Mouse (Mus musculus) hindbrain, embryonic 16.5 days (tissue): ENCODE data around the gene Lyrm2. TPM values are rescaled to one million over a fixed set of nuclear protein-coding genes. Genes with fewer than 3 reads are reported as not detected.

Experiments
- ATAC-seq: fragments of 200-750 bp; cut with Nextera tagmentation; 2 replicates; pipeline ENCODE4 v1.8.0; 2017; ENCODE audit warnings: moderate TSS enrichment, moderate library complexity
- H3K27ac ChIP-seq: fragments of 300-500 bp; sonication (generic); 2 replicates; pipeline ENCODE4 v1.5.1; 2014; ENCODE audit warnings: low read depth, mild to moderate bottlenecking, control low read depth, low read length, moderate library complexity
- H3K27me3 ChIP-seq: fragments of 300-500 bp; sonication (generic); replicated peaks from 2 replicates; pipeline ENCODE4 v1.6.1; 2014; ENCODE audit warnings: low read length; ENCODE audit not compliant: control insufficient read depth, insufficient read depth
- H3K36me3 ChIP-seq: fragments of 300-500 bp; sonication (generic); 2 replicates; pipeline ENCODE4 v1.6.1; 2014; ENCODE audit warnings: mild to moderate bottlenecking, low read length, moderate library complexity, mixed read lengths; ENCODE audit not compliant: control insufficient read depth, insufficient read depth
- H3K4me1 ChIP-seq: fragments of 300-500 bp; sonication (generic); 2 replicates; pipeline ENCODE4 v1.6.1; 2014; ENCODE audit warnings: low read depth, low read length; ENCODE audit not compliant: control insufficient read depth, insufficient read depth
- H3K4me2 ChIP-seq: fragments of 300-500 bp; sonication (generic); 2 replicates; pipeline ENCODE4 v1.6.1; 2014; ENCODE audit warnings: mild to moderate bottlenecking, low read length, control low read depth, moderate library complexity
- H3K4me3 ChIP-seq: fragments of 300-500 bp; sonication (generic); 2 replicates; pipeline ENCODE4 v1.5.1; 2014; ENCODE audit warnings: mild to moderate bottlenecking, low read length, control low read depth, moderate library complexity
- H3K9ac ChIP-seq: fragments of 300-500 bp; sonication (generic); 2 replicates; pipeline ENCODE4 v1.6.1; 2014; ENCODE audit warnings: low read depth, mild to moderate bottlenecking, control low read depth, low read length, moderate library complexity
- H3K9me3 ChIP-seq: fragments of 300-500 bp; sonication (generic); 2 replicates; pipeline ENCODE4 v1.6.1; 2014; ENCODE audit warnings: mild to moderate bottlenecking, low read length, moderate library complexity; ENCODE audit not compliant: control insufficient read depth
- WGBS: fragments of 180-500 bp; shearing (Covaris S2); extraction: QIAGEN DNeasy Blood & Tissue Kit; methylation state at CpG from one replicate; pipeline ENCODE4 v1.1.7; 2014; 5-methylcytosine and 5-hydroxymethylcytosine counted together
- polyA plus RNA-seq: library from polyadenylated mRNA; unstranded; fragments of >200 nt; fragmentation: Nextera tagmentation; extraction: Ambion mirVana; gene quantifications from 2 replicates; pipeline ENCODE4 v1.2.1, GENCODE M21; 2015

The Lyrm2 gene
- polyA plus RNA-seq = 102 and 104 TPM in 2 replicates

DNA sequence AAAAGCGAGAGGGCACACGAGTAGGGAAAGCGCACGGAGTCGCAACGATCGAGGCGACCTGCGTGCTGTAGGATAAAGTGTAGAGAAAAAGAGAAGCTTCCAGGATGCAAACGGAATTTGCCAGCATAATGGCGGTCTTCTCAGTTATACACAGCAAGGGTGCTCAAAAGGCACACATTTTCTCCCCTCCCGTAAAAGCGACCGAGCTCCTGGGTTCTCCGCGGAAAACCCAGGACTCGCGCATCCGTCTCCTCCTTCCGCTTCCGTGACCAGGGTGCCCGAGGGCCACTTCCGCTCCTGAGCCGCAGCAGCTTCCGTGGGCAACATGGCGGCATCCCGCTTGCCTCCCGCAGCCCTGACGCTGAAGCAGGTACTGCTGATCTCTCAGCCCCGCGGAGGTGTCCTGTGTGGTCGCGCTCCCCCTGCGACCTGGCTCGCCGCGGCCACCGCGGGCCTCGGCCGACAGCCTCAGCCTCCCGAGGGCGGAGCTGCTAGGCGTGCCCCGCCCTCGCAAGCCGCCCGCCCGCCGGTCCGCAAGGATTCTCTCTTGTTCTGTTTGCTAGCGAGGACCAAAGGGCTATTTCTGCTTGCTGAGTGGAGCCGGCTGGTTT lies at the start of gene Lyrm2:
Gene Lyrm2, plus strand, starts transcription at position 288 of the 611 bp plus-strand sequence.
- Histone ChIP-seq H3K36me3 (no peaks in the 10 kb centered on the region), H3K4me3 (peak within 1 kb of the TSS; percentile 87), H3K9ac (peak within 1 kb of the TSS; percentile 98), H3K27ac (peak within 1 kb of the TSS; percentile 100), H3K4me1 (peaks cover 8% of the 10 kb centered on the region), H3K9me3 (no peaks in the 10 kb centered on the region), H3K4me2 (peak within 1 kb of the TSS; percentile 71), H3K27me3 (no peaks in the 10 kb centered on the region)
- under 1% methylated on average over 53 of the region's 53 CpGs for WGBS
- ATAC-seq = peak; percentile 96

- no peak for ATAC-seq
- WGBS = 95% methylated on average over 1 of the region's 1 CpGs
- H3K36me3 ChIP-seq = peaks cover 37% of the 10 kb centered on the region
Measured at GRCm38 (mm10) chr4:32750711-32751110, 49.3 kb upstream of the Lyrm2 start.

DNA sequence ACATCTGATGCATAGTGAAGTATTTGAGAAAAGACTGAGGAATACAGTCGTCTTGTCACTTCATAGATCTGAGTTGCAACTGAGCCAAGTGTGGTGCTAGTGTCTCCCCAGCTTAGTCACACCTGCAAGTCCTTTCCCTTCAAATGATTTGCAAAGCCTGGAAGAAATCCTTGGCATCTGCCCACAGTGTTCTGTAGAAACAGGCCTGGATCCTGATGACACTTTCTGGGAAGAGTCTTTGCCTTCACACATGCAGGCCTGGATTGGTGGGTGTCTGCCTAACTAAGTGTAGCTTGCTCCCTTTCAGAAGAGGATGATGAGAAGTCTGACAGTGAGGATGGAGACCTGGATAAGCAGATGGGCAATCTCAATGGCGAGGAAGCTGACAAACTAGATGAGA lies 42.6 kb upstream of the Lyrm2 start:
- Histone ChIP-seq H3K27me3 (no peaks in the 10 kb centered on the region), H3K4me1 (no peaks in the 10 kb centered on the region), H3K4me3 (no peak overlapping the region), H3K9me3 (no peaks in the 10 kb centered on the region), H3K27ac (no peak overlapping the region), H3K9ac (no peak overlapping the region), H3K36me3 (peaks cover 39% of the 10 kb centered on the region), H3K4me2 (no peak overlapping the region)
- ATAC-seq = no peak
- 96% methylated on average over 2 of the region's 2 CpGs for whole genome bisulfite sequencing

More at GRCm38 (mm10) chr4:32750711-32751110, 49.3 kb upstream of the Lyrm2 start:
- Histone ChIP-seq H3K4me2 (no peak overlapping the region), H3K27ac (no peak overlapping the region), H3K4me3 (no peak overlapping the region), H3K9me3 (no peaks in the 10 kb centered on the region), H3K9ac (no peak overlapping the region), H3K4me1 (no peaks in the 10 kb centered on the region), H3K27me3 (no peaks in the 10 kb centered on the region)

- H3K4me2 ChIP-seq = no peak overlapping the region
- ATAC-seq = no peak
- 83% methylated on average over 7 of the region's 7 CpGs for WGBS
- H3K4me3 ChIP-seq = no peak overlapping the region
- H3K36me3 ChIP-seq = peaks cover 36% of the 10 kb centered on the region
- H3K4me1 ChIP-seq = no peaks in the 10 kb centered on the region
- no peak overlapping the region for H3K27ac ChIP-seq
- H3K9ac ChIP-seq = no peak overlapping the region
- H3K27me3 ChIP-seq = no peaks in the 10 kb centered on the region
- no peaks in the 10 kb centered on the region for H3K9me3 ChIP-seq
Measured at GRCm38 (mm10) chr4:32767471-32767870, 32.6 kb upstream of the Lyrm2 start.

DNA sequence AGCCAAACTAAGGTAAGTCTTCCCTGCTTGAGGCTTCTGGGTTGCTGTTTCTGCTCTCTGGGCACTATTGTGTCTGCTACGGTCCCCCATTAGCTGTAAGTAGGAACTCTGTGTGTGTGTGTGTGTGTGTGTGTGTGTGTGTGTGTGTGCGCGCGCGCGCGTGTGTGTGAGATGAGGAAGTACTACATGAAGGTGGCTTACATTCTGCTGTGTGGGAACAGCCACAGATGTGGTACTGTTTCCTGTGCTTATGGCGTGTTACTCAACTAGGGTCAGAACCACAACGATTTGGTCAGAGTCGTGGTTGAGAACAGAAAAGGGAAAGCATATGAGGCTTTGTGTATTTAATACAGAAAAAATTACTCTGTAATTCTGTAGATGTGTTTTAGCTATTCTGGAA lies 32.0 kb upstream of the Lyrm2 start:
- peaks cover 35% of the 10 kb centered on the region for H3K36me3 ChIP-seq
- no peak overlapping the region for H3K4me3 ChIP-seq
- no peaks in the 10 kb centered on the region for H3K9me3 ChIP-seq
- no peak overlapping the region for H3K4me2 ChIP-seq
- H3K4me1 ChIP-seq = no peaks in the 10 kb centered on the region
- no peak overlapping the region for H3K9ac ChIP-seq
- ATAC-seq = no peak
- no peak overlapping the region for H3K27ac ChIP-seq
- H3K27me3 ChIP-seq = no peaks in the 10 kb centered on the region
- WGBS = 91% methylated on average over 10 of the region's 10 CpGs

DNA sequence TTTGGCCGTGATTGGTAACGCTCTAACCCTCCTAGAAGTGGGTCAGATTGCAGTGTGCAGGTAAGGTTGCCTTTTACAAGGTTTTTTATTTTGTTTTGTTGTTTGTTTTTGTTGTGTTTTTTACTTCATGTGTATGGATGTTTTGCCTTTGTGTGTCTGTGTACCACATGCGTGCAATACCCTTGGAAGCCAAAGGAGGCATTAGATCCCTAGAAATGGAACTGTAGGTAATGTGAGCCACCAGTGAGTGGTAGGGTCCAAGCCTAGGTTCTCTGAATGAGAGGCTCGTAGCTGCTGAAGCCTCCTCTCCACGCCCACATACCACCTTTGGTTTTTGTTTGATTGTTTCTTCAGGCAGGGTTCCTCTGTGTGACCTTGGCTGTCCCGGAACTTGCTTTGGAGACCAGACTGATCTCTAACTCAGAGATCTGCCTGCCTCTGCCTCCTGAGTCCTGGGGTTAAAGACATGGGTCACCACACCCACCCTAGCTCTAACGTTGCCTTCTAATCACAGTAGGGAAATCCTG lies 29.7 kb upstream of the Lyrm2 start:
- Histone ChIP-seq H3K4me1 (no peaks in the 10 kb centered on the region), H3K27ac (no peak overlapping the region), H3K9ac (no peak overlapping the region), H3K9me3 (no peaks in the 10 kb centered on the region), H3K36me3 (peaks cover 39% of the 10 kb centered on the region), H3K4me2 (no peak overlapping the region), H3K4me3 (no peak overlapping the region), H3K27me3 (no peaks in the 10 kb centered on the region)
- no peak for ATAC-seq
- 94% methylated on average over 7 of the region's 7 CpGs for WGBS

DNA sequence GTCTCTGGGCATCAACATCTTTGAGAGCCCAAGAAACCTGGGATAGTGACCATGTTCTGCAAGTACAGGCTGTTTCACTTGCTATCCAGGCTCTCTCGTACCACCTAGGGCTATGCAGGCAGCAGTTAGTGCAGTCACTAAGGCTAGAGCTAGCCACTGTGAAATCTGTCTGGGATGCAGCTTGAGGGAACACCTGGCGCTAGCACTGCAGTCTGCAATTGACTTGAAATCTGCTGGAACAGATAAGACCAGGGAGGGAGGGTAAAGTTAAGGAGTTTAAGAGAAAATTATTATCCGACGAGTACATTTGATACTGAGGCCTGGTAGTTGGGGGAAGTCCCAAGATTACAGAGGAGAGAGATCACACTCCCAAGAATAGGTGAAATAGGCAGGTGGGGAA lies 20.1 kb upstream of the Lyrm2 start:
- H3K4me3 ChIP-seq = no peak overlapping the region
- H3K4me1 ChIP-seq = no peaks in the 10 kb centered on the region
- no peak overlapping the region for H3K9ac ChIP-seq
- ATAC-seq = no peak
- H3K27ac ChIP-seq = no peak overlapping the region
- H3K36me3 ChIP-seq = peaks cover 10% of the 10 kb centered on the region; the same call in 1 of the 2 replicates
- WGBS = 96% methylated on average over 4 of the region's 4 CpGs
- no peaks in the 10 kb centered on the region for H3K27me3 ChIP-seq
- no peak overlapping the region for H3K4me2 ChIP-seq
- H3K9me3 ChIP-seq = no peaks in the 10 kb centered on the region

- Histone ChIP-seq H3K27ac (no peak overlapping the region), H3K4me3 (no peak overlapping the region), H3K4me2 (no peak overlapping the region), H3K27me3 (no peaks in the 10 kb centered on the region), H3K36me3 (no peaks in the 10 kb centered on the region), H3K9ac (no peak overlapping the region), H3K9me3 (no peaks in the 10 kb centered on the region), H3K4me1 (no peaks in the 10 kb centered on the region)
- WGBS = 76% methylated on average over 1 of the region's 1 CpGs
- ATAC-seq = no peak
Measured at GRCm38 (mm10) chr4:32787110-32787509, 12.9 kb upstream of the Lyrm2 start.

- Histone ChIP-seq H3K4me3 (no peak overlapping the region), H3K4me1 (no peaks in the 10 kb centered on the region), H3K27me3 (no peaks in the 10 kb centered on the region), H3K4me2 (no peak overlapping the region), H3K36me3 (no peaks in the 10 kb centered on the region), H3K9ac (no peak overlapping the region), H3K27ac (no peak overlapping the region), H3K9me3 (no peaks in the 10 kb centered on the region)
- no peak for ATAC-seq
- WGBS = 83% methylated on average over 4 of the region's 4 CpGs
Measured at GRCm38 (mm10) chr4:32789020-32789419, 11.0 kb upstream of the Lyrm2 start.
